Mouse (Mus musculus) embryonic facial prominence, embryonic 15.5 days (tissue): Measurements from ENCODE around the gene Ip6k3. TPM values are rescaled to one million over a fixed set of nuclear protein-coding genes. Genes with fewer than 3 reads are reported as not detected.
A peak's percentile ranks its signal among the peaks of the same experiment; 100 is the strongest.

Experiments used
- ATAC-seq: fragments of 200-750 bp; cut with Nextera tagmentation; 2 replicates; pipeline ENCODE4 v1.8.0; 2017; ENCODE audit warnings: low read depth, moderate TSS enrichment; ENCODE audit not compliant: insufficient number of reproducible peaks, low FRiP score, low TSS enrichment
- H3K27ac ChIP-seq: fragments of 300-500 bp; sonication (generic); replicated peaks from 2 replicates; pipeline ENCODE4 v1.5.1; 2015; ENCODE audit warnings: mild to moderate bottlenecking, inconsistent platforms
- H3K27me3 ChIP-seq: fragments of 300-500 bp; sonication (generic); 2 replicates; pipeline ENCODE4 v1.6.1; 2015; ENCODE audit warnings: inconsistent platforms
- H3K36me3 ChIP-seq: fragments of 300-500 bp; sonication (generic); 2 replicates; pipeline ENCODE4 v1.6.1; 2015; ENCODE audit warnings: mild to moderate bottlenecking, inconsistent platforms
- H3K4me1 ChIP-seq: fragments of 300-500 bp; sonication (generic); 2 replicates; pipeline ENCODE4 v1.6.1; 2015; ENCODE audit warnings: inconsistent platforms
- H3K4me2 ChIP-seq: fragments of 300-500 bp; sonication (generic); replicated peaks from 2 replicates; pipeline ENCODE4 v1.6.1; 2015; ENCODE audit warnings: mild to moderate bottlenecking, inconsistent platforms
- H3K4me3 ChIP-seq: fragments of 300-500 bp; sonication (generic); replicated peaks from 2 replicates; pipeline ENCODE4 v1.5.1; 2015; ENCODE audit warnings: mild to moderate bottlenecking, inconsistent platforms
- H3K9ac ChIP-seq: fragments of 300-500 bp; sonication (generic); 2 replicates; pipeline ENCODE4 v1.6.1; 2015; ENCODE audit warnings: inconsistent platforms
- H3K9me3 ChIP-seq: fragments of 300-500 bp; sonication (generic); replicated peaks from 2 replicates; pipeline ENCODE4 v1.6.1; 2016; ENCODE audit warnings: inconsistent platforms
- WGBS: fragments of 180-500 bp; shearing (Covaris S2); methylation state at CpG from one replicate; pipeline ENCODE4 v1.1.7; 2015; 5-methylcytosine and 5-hydroxymethylcytosine counted together
- polyA plus RNA-seq: library from polyadenylated mRNA; unstranded; fragments of >200 nt; fragmentation: Nextera tagmentation; extraction: Ambion mirVana; gene quantifications from 2 replicates; pipeline ENCODE4 v1.2.1, GENCODE M21; 2015

Ip6k3 gene
- polyA plus RNA-seq, 1 experiment from 2014 or later: 0.91 TPM

GRCm38 (mm10) chr17:27181666-27182065 lies 14.1 kb upstream of the Ip6k3 start:
- ATAC-seq: peak; percentile 32; the same call in 1 of the 2 replicates
- 33% methylated on average over 3 of the region's 3 CpGs for WGBS
- Histone ChIP-seq H3K27ac (no peak overlapping the region), H3K4me1 (peaks cover 17% of the 10 kb centered on the region), H3K9ac (no peak overlapping the region), H3K36me3 (no peaks in the 10 kb centered on the region), H3K4me3 (no peak overlapping the region), H3K9me3 (no peaks in the 10 kb centered on the region), H3K4me2 (no peak overlapping the region), H3K27me3 (no peaks in the 10 kb centered on the region)

- no peaks in the 10 kb centered on the region for H3K36me3 ChIP-seq
- no peak for ATAC-seq
- H3K9ac ChIP-seq: no peak overlapping the region
- H3K27ac ChIP-seq: no peak overlapping the region
- 49% methylated on average over 12 of the region's 12 CpGs for WGBS
- no peak overlapping the region for H3K4me2 ChIP-seq
- no peaks in the 10 kb centered on the region for H3K9me3 ChIP-seq
- peaks cover 28% of the 10 kb centered on the region for H3K4me1 ChIP-seq
- H3K27me3 ChIP-seq: no peaks in the 10 kb centered on the region
- H3K4me3 ChIP-seq: no peak overlapping the region
Observed at GRCm38 (mm10) chr17:27179681-27180280, 12.2 kb upstream of the Ip6k3 start.

- Histone ChIP-seq H3K4me1 (peaks cover 28% of the 10 kb centered on the region), H3K9ac (no peak overlapping the region), H3K4me3 (no peak overlapping the region), H3K9me3 (no peaks in the 10 kb centered on the region), H3K4me2 (no peak overlapping the region), H3K27ac (no peak overlapping the region), H3K36me3 (no peaks in the 10 kb centered on the region), H3K27me3 (no peaks in the 10 kb centered on the region)
- no peak for ATAC-seq
- WGBS: 86% methylated on average over 17 of the region's 17 CpGs
Observed at GRCm38 (mm10) chr17:27178427-27179177, 11.0 kb upstream of the Ip6k3 start.

- Histone ChIP-seq H3K4me1 (peaks cover 28% of the 10 kb centered on the region), H3K9ac (no peak overlapping the region), H3K4me3 (no peak overlapping the region), H3K4me2 (no peak overlapping the region), H3K9me3 (no peaks in the 10 kb centered on the region), H3K27me3 (no peaks in the 10 kb centered on the region), H3K36me3 (no peaks in the 10 kb centered on the region), H3K27ac (no peak overlapping the region)
- WGBS: 89% methylated on average over 9 of the region's 9 CpGs
- ATAC-seq: no peak
Observed at GRCm38 (mm10) chr17:27178019-27178418, 10.4 kb upstream of the Ip6k3 start.

GRCm38 (mm10) chr17:27176754-27177153 lies 9.2 kb upstream of the Ip6k3 start:
- Histone ChIP-seq H3K36me3 (no peaks in the 10 kb centered on the region), H3K9ac (no peak overlapping the region), H3K4me2 (no peak overlapping the region), H3K27me3 (no peaks in the 10 kb centered on the region), H3K4me1 (peaks cover 28% of the 10 kb centered on the region), H3K27ac (no peak overlapping the region), H3K9me3 (no peaks in the 10 kb centered on the region), H3K4me3 (no peak overlapping the region)
- 80% methylated on average over 4 of the region's 4 CpGs for WGBS
- ATAC-seq: no peak

- 82% methylated on average over 3 of the region's 3 CpGs for WGBS
- Histone ChIP-seq H3K36me3 (no peaks in the 10 kb centered on the region), H3K9me3 (no peaks in the 10 kb centered on the region), H3K4me1 (peaks cover 28% of the 10 kb centered on the region), H3K27me3 (no peaks in the 10 kb centered on the region), H3K4me3 (no peak overlapping the region), H3K27ac (no peak overlapping the region), H3K9ac (no peak overlapping the region), H3K4me2 (no peak overlapping the region)
- ATAC-seq: no peak
Observed at GRCm38 (mm10) chr17:27176287-27176686, 8.7 kb upstream of the Ip6k3 start.

- no peaks in the 10 kb centered on the region for H3K27me3 ChIP-seq
- H3K4me2 ChIP-seq: no peak overlapping the region
- 0 out of 2 replicates have a peak, but pooled peaks have one; percentile 16 for ATAC-seq
Observed at GRCm38 (mm10) chr17:27175196-27175874, 7.7 kb upstream of the Ip6k3 start.

GRCm38 (mm10) chr17:27173715-27174114 lies 6.1 kb upstream of the Ip6k3 start:
- Histone ChIP-seq H3K27me3 (no peaks in the 10 kb centered on the region), H3K36me3 (no peaks in the 10 kb centered on the region), H3K4me1 (peaks cover 26% of the 10 kb centered on the region), H3K4me2 (no peak overlapping the region), H3K27ac (no peak overlapping the region), H3K4me3 (no peak overlapping the region), H3K9me3 (no peaks in the 10 kb centered on the region), H3K9ac (no peak overlapping the region)
- WGBS: 61% methylated on average over 3 of the region's 3 CpGs
- no peak for ATAC-seq

More at GRCm38 (mm10) chr17:27175196-27175874, 7.7 kb upstream of the Ip6k3 start:
- no peaks in the 10 kb centered on the region for H3K9me3 ChIP-seq
- H3K27ac ChIP-seq: no peak overlapping the region
- H3K36me3 ChIP-seq: no peaks in the 10 kb centered on the region
- no peak overlapping the region for H3K9ac ChIP-seq
- peaks cover 28% of the 10 kb centered on the region for H3K4me1 ChIP-seq
- no peak overlapping the region for H3K4me3 ChIP-seq
- 20% methylated on average over 14 of the region's 14 CpGs for WGBS

GRCm38 (mm10) chr17:27172459-27172858 lies 4.9 kb upstream of the Ip6k3 start:
- 74% methylated on average over 9 of the region's 9 CpGs for WGBS
- no peak overlapping the region for H3K4me2 ChIP-seq

GRCm38 (mm10) chr17:27171121-27171520 lies 3.5 kb upstream of the Ip6k3 start:
- Histone ChIP-seq H3K27ac (no peak overlapping the region), H3K9me3 (no peaks in the 10 kb centered on the region), H3K36me3 (no peaks in the 10 kb centered on the region), H3K4me2 (no peak overlapping the region), H3K4me3 (no peak overlapping the region), H3K9ac (no peak overlapping the region), H3K27me3 (no peaks in the 10 kb centered on the region), H3K4me1 (peaks cover 30% of the 10 kb centered on the region)
- ATAC-seq: no peak
- WGBS: 73% methylated on average over 5 of the region's 5 CpGs

More at GRCm38 (mm10) chr17:27172459-27172858, 4.9 kb upstream of the Ip6k3 start:
- H3K27me3 ChIP-seq: no peaks in the 10 kb centered on the region
- H3K9me3 ChIP-seq: no peaks in the 10 kb centered on the region
- H3K9ac ChIP-seq: no peak overlapping the region
- no peaks in the 10 kb centered on the region for H3K36me3 ChIP-seq
- H3K4me1 ChIP-seq: peaks cover 28% of the 10 kb centered on the region
- no peak overlapping the region for H3K27ac ChIP-seq
- no peak overlapping the region for H3K4me3 ChIP-seq
- no peak for ATAC-seq

GRCm38 (mm10) chr17:27169952-27170695 lies 2.5 kb upstream of the Ip6k3 start:
- Histone ChIP-seq H3K27me3 (no peaks in the 10 kb centered on the region), H3K9me3 (no peaks in the 10 kb centered on the region), H3K27ac (peak overlapping the region; percentile 79), H3K4me1 (peaks cover 20% of the 10 kb centered on the region), H3K4me3 (no peak overlapping the region), H3K36me3 (no peaks in the 10 kb centered on the region), H3K4me2 (no peak overlapping the region), H3K9ac (no peak overlapping the region)
- 47% methylated on average over 11 of the region's 11 CpGs for WGBS
- ATAC-seq: no peak
